Mouse (Mus musculus) forebrain, postnatal 0 days (tissue): Measurements from ENCODE around the gene Hgd. TPM values are rescaled to one million over a fixed set of nuclear protein-coding genes. Genes with fewer than 3 reads are reported as not detected.

Experiments
- ATAC-seq: fragments of 200-750 bp; cut with Nextera tagmentation; 2 replicates; pipeline ENCODE4 v1.8.0; 2017; ENCODE audit warnings: mild to moderate bottlenecking, moderate library complexity
- DNase-seq: peaks from one replicate; pipeline ENCODE4 v3.0.0-alpha.2; 2015
- H3K27ac ChIP-seq: fragments of 300-500 bp; sonication (generic); 2 replicates; pipeline ENCODE4 v1.5.1; 2014; ENCODE audit warnings: low read depth, mild to moderate bottlenecking, antibody characterized with exemption, low read length, moderate library complexity, mixed read lengths
- H3K27me3 ChIP-seq: fragments of 300-500 bp; sonication (generic); 2 replicates; pipeline ENCODE4 v1.6.1; 2014; ENCODE audit warnings: mild to moderate bottlenecking, low read length, mixed read lengths; ENCODE audit not compliant: insufficient read depth
- H3K36me3 ChIP-seq: fragments of 300-500 bp; sonication (generic); 2 replicates; pipeline ENCODE4 v1.6.1; 2014; ENCODE audit warnings: mild to moderate bottlenecking, moderate library complexity; ENCODE audit not compliant: insufficient read depth
- H3K4me1 ChIP-seq: fragments of 300-500 bp; sonication (generic); 2 replicates; pipeline ENCODE4 v1.6.1; 2014; ENCODE audit warnings: antibody characterized with exemption; ENCODE audit not compliant: insufficient read depth
- H3K4me2 ChIP-seq: fragments of 300-500 bp; sonication (generic); 2 replicates; pipeline ENCODE4 v1.6.1; 2014; ENCODE audit warnings: low read depth, mild to moderate bottlenecking, moderate library complexity
- H3K4me3 ChIP-seq: fragments of 300-500 bp; sonication (generic); 2 replicates; pipeline ENCODE4 v1.5.1; 2014; ENCODE audit warnings: low read depth, low read length, mixed read lengths
- H3K9ac ChIP-seq: fragments of 300-500 bp; sonication (generic); 2 replicates; pipeline ENCODE4 v1.6.1; 2014; ENCODE audit warnings: mild to moderate bottlenecking
- H3K9me3 ChIP-seq: fragments of 300-500 bp; sonication (generic); 2 replicates; pipeline ENCODE4 v1.6.1; 2016; ENCODE audit warnings: low read length
- CTCF ChIP-seq: sonication (generic); IDR thresholded peaks from 2 replicates; pipeline ENCODE4 v1.5.1; 2016; ENCODE audit warnings: antibody characterized with exemption, control low read depth, low read depth
- WGBS: fragments of 180-500 bp; shearing (Covaris S2); extraction: QIAGEN DNeasy Blood & Tissue Kit; methylation state at CpG from one replicate; pipeline ENCODE4 v1.1.7; 2014; 5-methylcytosine and 5-hydroxymethylcytosine counted together
- polyA plus RNA-seq: library from polyadenylated mRNA; unstranded; fragments of >200 nt; fragmentation: Nextera tagmentation; extraction: Ambion mirVana; gene quantifications from 2 replicates; pipeline ENCODE4 v1.2.1, GENCODE M21; 2015
- total RNA-seq: library from RNA; depleted of rRNA; stranded (reverse); fragments of >200 nt; gene quantifications from 2 replicates; pipeline ENCODE4 v1.2.3, GENCODE M21; 2014

The Hgd gene
- total and polyA plus RNA-seq, 2 experiments from 2014 or later, result not detected

- ATAC-seq (no peak), DNase-seq (no peak)
- Histone ChIP-seq H3K36me3 (peaks cover 34% of the 10 kb centered on the region), H3K4me3 (no peak overlapping the region), H3K9ac (no peak overlapping the region), H3K27me3 (no peaks in the 10 kb centered on the region), H3K9me3 (no peaks in the 10 kb centered on the region), H3K4me1 (no peaks in the 10 kb centered on the region), H3K4me2 (no peak overlapping the region), H3K27ac (no peak overlapping the region)
- 92% methylated on average over 5 of the region's 5 CpGs for WGBS
- no peak for TF ChIP-seq CTCF
Observed at GRCm38 (mm10) chr16:37644486-37644885, 64.5 kb downstream of the Hgd start.

- ATAC-seq, result no peak
- 96% methylated on average over 8 of the region's 8 CpGs for WGBS
Observed at GRCm38 (mm10) chr16:37645211-37645610, 65.3 kb downstream of the Hgd start.

GRCm38 (mm10) chr16:37645799-37646198, 65.8 kb downstream of the Hgd start:
- 89% methylated on average over 3 of the region's 3 CpGs for WGBS
- Histone ChIP-seq H3K4me2 (no peak overlapping the region), H3K9me3 (no peaks in the 10 kb centered on the region), H3K27me3 (no peaks in the 10 kb centered on the region), H3K4me3 (no peak overlapping the region), H3K9ac (no peak overlapping the region), H3K36me3 (peaks cover 34% of the 10 kb centered on the region), H3K4me1 (no peaks in the 10 kb centered on the region), H3K27ac (no peak overlapping the region)
- no peak for ATAC-seq
- no peak for TF ChIP-seq CTCF
- no peak for DNase-seq

More at GRCm38 (mm10) chr16:37645211-37645610, 65.3 kb downstream of the Hgd start:
- Histone ChIP-seq H3K36me3 (peaks cover 34% of the 10 kb centered on the region), H3K9me3 (no peaks in the 10 kb centered on the region), H3K4me2 (no peak overlapping the region), H3K27me3 (no peaks in the 10 kb centered on the region), H3K4me3 (no peak overlapping the region), H3K27ac (no peak overlapping the region), H3K9ac (no peak overlapping the region), H3K4me1 (no peaks in the 10 kb centered on the region)
- no peak for DNase-seq
- no peak for TF ChIP-seq CTCF

DNA sequence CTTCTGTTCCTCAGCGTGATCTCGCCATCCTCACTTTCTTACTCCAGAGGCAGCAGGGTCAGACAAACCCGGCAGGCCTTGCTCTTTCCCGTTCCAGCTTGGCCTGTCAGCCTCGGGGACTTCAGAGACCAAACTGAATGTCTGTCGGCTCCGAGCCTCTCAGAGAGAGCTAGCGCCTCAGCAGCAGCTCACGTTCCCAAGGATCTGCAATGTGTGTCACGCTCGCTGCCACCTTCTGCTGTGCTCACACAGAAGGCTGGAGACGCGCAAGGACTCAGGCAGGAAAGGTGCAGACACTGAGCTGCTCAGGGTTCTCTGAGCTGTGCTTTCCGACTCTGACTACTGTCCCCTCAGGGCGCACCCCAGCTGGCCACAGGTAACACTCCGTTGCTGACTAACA, 67.1 kb downstream of the Hgd start:
- H3K27ac ChIP-seq, result no peak overlapping the region
- no peak for TF ChIP-seq CTCF
- WGBS, result 92% methylated on average over 16 of the region's 16 CpGs
- no peaks in the 10 kb centered on the region for H3K27me3 ChIP-seq
- H3K36me3 ChIP-seq, result peaks cover 34% of the 10 kb centered on the region
- peaks cover under 1% of the 10 kb centered on the region; the same call in 1 of the 2 replicates for H3K4me1 ChIP-seq
- no peak overlapping the region for H3K4me3 ChIP-seq
- DNase-seq (no peak), ATAC-seq (no peak)
- H3K9me3 ChIP-seq, result no peaks in the 10 kb centered on the region
- H3K4me2 ChIP-seq, result no peak overlapping the region
- H3K9ac ChIP-seq, result no peak overlapping the region

DNA sequence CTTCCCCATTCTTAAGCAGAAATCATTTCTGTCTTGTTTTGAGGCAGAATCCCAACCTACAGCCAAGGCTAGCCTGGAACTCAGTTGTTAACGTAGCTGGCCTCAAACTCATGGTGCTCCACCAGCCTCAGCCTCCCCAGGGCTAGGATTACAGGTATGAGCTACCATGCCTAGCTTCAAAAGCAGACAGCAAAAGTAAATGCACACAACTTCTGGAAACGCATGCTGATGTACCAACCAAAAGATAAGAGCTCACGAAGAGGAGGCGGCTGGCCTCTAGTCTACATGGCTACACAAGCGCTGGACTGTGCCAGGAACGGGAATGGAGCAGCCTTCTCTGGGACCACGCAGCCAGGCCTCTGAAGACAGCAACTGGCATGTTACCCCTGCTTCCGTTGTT, 68.0 kb downstream of the Hgd start:
- Histone ChIP-seq H3K4me3 (no peak overlapping the region), H3K36me3 (peaks cover 34% of the 10 kb centered on the region), H3K9ac (no peak overlapping the region), H3K27me3 (no peaks in the 10 kb centered on the region), H3K4me1 (peaks cover 10% of the 10 kb centered on the region; the same call in 1 of the 2 replicates), H3K27ac (no peak overlapping the region), H3K4me2 (no peak overlapping the region), H3K9me3 (no peaks in the 10 kb centered on the region)
- TF ChIP-seq CTCF, result no peak
- WGBS, result 88% methylated on average over 8 of the region's 8 CpGs
- DNase-seq (no peak), ATAC-seq (no peak)

DNA sequence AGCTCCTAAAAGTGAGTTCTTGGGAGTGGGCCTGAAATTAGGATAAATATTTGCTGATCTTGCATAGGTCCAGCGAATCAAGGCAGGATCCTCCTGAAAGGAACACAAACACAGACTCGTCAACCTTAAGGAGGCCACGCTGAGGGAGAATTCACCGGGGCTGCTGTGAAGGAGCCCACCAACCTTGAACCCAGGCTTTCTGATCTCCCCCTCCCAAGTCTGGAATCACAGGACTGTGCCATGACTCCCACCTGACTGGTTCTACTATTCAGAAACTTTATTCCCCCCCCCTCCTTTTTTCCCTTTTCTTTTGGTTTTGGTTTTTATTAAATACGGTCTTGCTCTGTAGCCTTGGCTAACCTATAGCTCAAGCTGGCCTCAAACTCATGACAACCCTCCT, 69.1 kb downstream of the Hgd start:
- 87% methylated on average over 5 of the region's 5 CpGs for WGBS
- no peak overlapping the region for H3K9ac ChIP-seq
- no peaks in the 10 kb centered on the region for H3K27me3 ChIP-seq
- H3K4me3 ChIP-seq, result no peak overlapping the region
- no peak overlapping the region for H3K27ac ChIP-seq
- DNase-seq, result no peak
- ATAC-seq, result no peak
- peaks cover 12% of the 10 kb centered on the region; the same call in 1 of the 2 replicates for H3K4me1 ChIP-seq
- H3K36me3 ChIP-seq, result peaks cover 28% of the 10 kb centered on the region
- TF ChIP-seq CTCF, result no peak
- no peak overlapping the region for H3K4me2 ChIP-seq
- H3K9me3 ChIP-seq, result no peaks in the 10 kb centered on the region

DNA sequence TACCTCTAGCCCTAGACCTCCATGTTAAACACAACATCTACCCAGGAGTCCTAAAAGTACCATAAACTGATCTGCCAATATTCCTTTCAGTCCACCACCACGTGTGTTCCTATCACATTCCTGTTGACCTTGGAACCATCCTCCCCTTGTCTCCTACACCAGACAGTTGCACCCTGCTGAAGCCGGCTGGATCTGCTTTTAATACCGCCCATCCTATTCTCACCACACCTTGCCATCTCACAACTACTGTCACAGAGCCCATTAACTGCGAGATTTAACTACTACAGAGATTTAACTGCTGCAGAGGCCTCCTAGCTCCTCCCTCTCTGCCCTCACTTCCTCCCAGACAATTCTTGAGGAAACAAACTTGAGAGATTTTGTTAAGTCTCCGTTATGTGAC, 71.5 kb downstream of the Hgd start:
- DNase-seq (no peak), ATAC-seq (no peak)
- 92% methylated on average over 5 of the region's 5 CpGs for WGBS
- H3K36me3 ChIP-seq, result peaks cover 15% of the 10 kb centered on the region
- no peak for TF ChIP-seq CTCF
- H3K4me1 ChIP-seq, result peaks cover 16% of the 10 kb centered on the region; the same call in 1 of the 2 replicates
- H3K27ac ChIP-seq, result no peak overlapping the region
- no peaks in the 10 kb centered on the region for H3K9me3 ChIP-seq
- no peaks in the 10 kb centered on the region for H3K27me3 ChIP-seq
- H3K9ac ChIP-seq, result no peak overlapping the region
- H3K4me3 ChIP-seq, result no peak overlapping the region
- no peak overlapping the region for H3K4me2 ChIP-seq

DNA sequence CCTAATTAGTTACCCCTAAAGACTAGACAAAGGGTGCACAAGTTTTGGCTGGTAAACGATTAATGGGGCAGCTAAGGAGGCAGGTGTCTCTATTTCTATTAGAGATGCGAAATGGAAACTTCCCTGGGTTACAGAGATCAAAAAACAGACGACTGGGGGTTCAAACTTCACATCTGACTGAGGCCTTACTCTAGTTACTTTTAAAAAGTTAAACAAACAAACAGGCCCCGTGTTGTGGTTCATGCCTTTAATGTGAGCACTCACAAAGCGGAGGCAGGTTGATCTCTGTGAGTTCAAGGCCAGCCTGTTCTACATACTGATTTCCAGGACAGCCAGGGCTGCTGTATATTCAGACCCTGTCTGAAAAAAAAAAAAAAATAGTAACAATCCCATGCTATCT, 72.7 kb downstream of the Hgd start:
- no peaks in the 10 kb centered on the region for H3K27me3 ChIP-seq
- no peak overlapping the region for H3K27ac ChIP-seq
- H3K4me2 ChIP-seq, result peak overlapping the region; percentile 58; the same call in 1 of the 2 replicates
- TF ChIP-seq CTCF, result no peak
- H3K4me3 ChIP-seq, result no peak overlapping the region
- H3K9ac ChIP-seq, result no peak overlapping the region
- H3K9me3 ChIP-seq, result no peaks in the 10 kb centered on the region
- ATAC-seq, result no peak
- no peak for DNase-seq
- H3K36me3 ChIP-seq, result peaks cover 6% of the 10 kb centered on the region; the same call in 1 of the 2 replicates
- peaks cover 16% of the 10 kb centered on the region; the same call in 1 of the 2 replicates for H3K4me1 ChIP-seq
- 72% methylated on average over 5 of the region's 5 CpGs for WGBS
